Mouse (Mus musculus) liver, postnatal 0 days (tissue): ENCODE results near the gene Cds2. TPM values are rescaled to one million over a fixed set of nuclear protein-coding genes. Genes with fewer than 3 reads are reported as not detected.
"Not testable (repeated sequence)": the region's sequence is repeated elsewhere in the genome, so short reads cannot be mapped to it uniquely, and the experiment has no call there.

ENCODE experiments used
- ATAC-seq: fragments of 200-750 bp; cut with Nextera tagmentation; 2 replicates; pipeline ENCODE4 v1.8.0; 2017; ENCODE audit warnings: mild to moderate bottlenecking, moderate library complexity
- DNase-seq: peaks from one replicate; pipeline ENCODE4 v3.0.0-alpha.2; 2016
- H3K27ac ChIP-seq: fragments of 300-500 bp; sonication (generic); 2 replicates; pipeline ENCODE4 v1.5.1; 2014; ENCODE audit warnings: antibody characterized with exemption, moderate library complexity, mild to moderate bottlenecking, low read depth
- H3K27me3 ChIP-seq: fragments of 300-500 bp; sonication (generic); 2 replicates; pipeline ENCODE4 v1.6.1; 2014; ENCODE audit warnings: low read length, control low read depth, mixed read lengths; ENCODE audit not compliant: insufficient read depth
- H3K36me3 ChIP-seq: fragments of 300-500 bp; sonication (generic); replicated peaks from 2 replicates; pipeline ENCODE4 v1.6.1; 2014; ENCODE audit warnings: mild to moderate bottlenecking, control low read depth, low read length, moderate library complexity, mixed read lengths; ENCODE audit not compliant: insufficient read depth
- H3K4me1 ChIP-seq: fragments of 300-500 bp; sonication (generic); 2 replicates; pipeline ENCODE4 v1.6.1; 2014; ENCODE audit warnings: antibody characterized with exemption, mild to moderate bottlenecking, control low read depth; ENCODE audit not compliant: insufficient read depth
- H3K4me2 ChIP-seq: fragments of 300-500 bp; sonication (generic); 2 replicates; pipeline ENCODE4 v1.6.1; 2014; ENCODE audit warnings: low read depth, mild to moderate bottlenecking, low read length, moderate library complexity, mixed read lengths
- H3K4me3 ChIP-seq: fragments of 300-500 bp; sonication (generic); 2 replicates; pipeline ENCODE4 v1.5.1; 2014; ENCODE audit warnings: low read depth, low read length
- H3K9ac ChIP-seq: fragments of 300-500 bp; sonication (generic); replicated peaks from 2 replicates; pipeline ENCODE4 v1.6.1; 2014; ENCODE audit warnings: mild to moderate bottlenecking, moderate library complexity
- H3K9me3 ChIP-seq: fragments of 300-500 bp; sonication (generic); 2 replicates; pipeline ENCODE4 v1.6.1; 2016; ENCODE audit warnings: mild to moderate bottlenecking, control low read depth, low read length, mixed read lengths
- CTCF ChIP-seq: sonication (generic); IDR thresholded peaks from 2 replicates; pipeline ENCODE4 v1.5.1; 2016; ENCODE audit warnings: antibody characterized with exemption, low read depth
- EP300 ChIP-seq: IDR thresholded peaks from 2 replicates; pipeline ENCODE4 v1.6.1; 2016; ENCODE audit warnings: antibody characterized with exemption, low read depth, mild to moderate bottlenecking
- WGBS: fragments of 180-500 bp; shearing (Covaris S2); extraction: QIAGEN DNeasy Blood & Tissue Kit; methylation state at CpG from one replicate; pipeline ENCODE4 v1.1.7; 2014; ENCODE audit not compliant: insufficient replicate concordance; 5-methylcytosine and 5-hydroxymethylcytosine counted together
- polyA plus RNA-seq: library from polyadenylated mRNA; unstranded; fragments of >200 nt; fragmentation: Nextera tagmentation; extraction: Ambion mirVana; gene quantifications from 2 replicates; pipeline ENCODE4 v1.2.1, GENCODE M21; 2015

The Cds2 gene
- polyA plus RNA-seq, 1 experiment from 2014 or later = 10.5 TPM

DNA sequence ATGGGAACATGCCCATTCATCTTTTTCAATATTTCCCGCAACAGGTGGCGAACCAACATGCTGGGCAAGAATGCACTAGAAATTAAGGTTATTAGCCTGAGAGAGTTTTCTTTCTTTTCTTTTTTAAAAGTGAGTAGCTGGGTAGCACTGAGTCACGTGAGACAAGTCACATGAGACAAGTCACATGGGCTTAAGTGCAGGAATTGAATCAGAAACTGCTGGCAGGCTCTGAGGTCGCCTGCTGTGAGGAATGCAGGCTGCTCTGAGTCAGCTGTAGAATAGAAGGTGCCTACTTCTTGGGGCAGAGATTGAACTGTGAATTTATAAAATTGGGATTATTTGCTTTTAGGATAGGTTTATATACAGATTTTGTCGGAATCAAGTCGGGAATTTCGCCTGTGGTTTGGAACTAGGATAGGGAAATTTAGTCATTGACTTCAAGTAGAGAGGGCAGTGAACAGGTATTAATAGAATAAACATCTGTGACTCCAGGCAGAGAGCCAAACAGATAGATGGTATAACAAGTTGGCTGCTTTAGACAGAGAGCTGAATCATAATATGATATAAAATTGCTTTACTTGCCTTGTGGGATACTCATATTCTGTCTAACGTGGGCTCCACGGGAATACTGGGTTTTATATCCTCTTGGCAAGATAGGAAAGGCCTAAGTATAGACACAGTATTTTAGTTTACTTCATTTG is 23.6 kb downstream of the Cds2 start:
- no peak for TF ChIP-seq CTCF
- TF ChIP-seq EP300 = no peak
- DNase-seq (no peak), ATAC-seq (no peak)
- Histone ChIP-seq H3K4me2 (no peak overlapping the region), H3K4me3 (no peak overlapping the region), H3K27me3 (no peaks in the 10 kb centered on the region), H3K36me3 (no peaks in the 10 kb centered on the region), H3K9me3 (no peaks in the 10 kb centered on the region), H3K27ac (no peak overlapping the region), H3K4me1 (peaks cover 37% of the 10 kb centered on the region), H3K9ac (no peak overlapping the region)
- 86% methylated on average over 9 of the region's 9 CpGs for WGBS

DNA sequence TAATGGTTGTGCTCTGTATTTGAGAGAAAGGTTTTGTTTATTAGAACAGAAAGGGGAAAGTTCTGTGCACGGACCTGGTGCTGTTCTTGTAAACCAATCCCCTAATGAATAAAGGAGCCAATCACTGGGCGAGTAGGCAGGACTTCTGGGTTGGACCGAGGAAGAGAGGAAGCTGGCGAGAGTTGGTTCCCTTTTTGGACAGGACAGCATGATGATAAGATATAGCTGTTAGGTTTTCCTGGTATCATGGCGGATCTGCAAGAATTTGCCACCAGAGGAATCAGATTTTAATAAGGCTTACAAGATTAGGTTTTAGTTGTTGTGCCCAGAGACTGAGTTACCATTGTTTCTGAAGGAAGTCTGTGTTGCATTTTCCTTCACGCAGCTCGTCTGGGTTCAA is 26.3 kb downstream of the Cds2 start:
- WGBS = 26% methylated on average over 5 of the region's 7 CpGs
- H3K9me3 ChIP-seq, H3K27me3 ChIP-seq, DNase-seq, H3K4me2 ChIP-seq, H3K27ac ChIP-seq, H3K36me3 ChIP-seq, H3K4me3 ChIP-seq, H3K9ac ChIP-seq, ATAC-seq: not testable (repeated sequence)
- peaks cover 24% of the 10 kb centered on the region for H3K4me1 ChIP-seq

DNA sequence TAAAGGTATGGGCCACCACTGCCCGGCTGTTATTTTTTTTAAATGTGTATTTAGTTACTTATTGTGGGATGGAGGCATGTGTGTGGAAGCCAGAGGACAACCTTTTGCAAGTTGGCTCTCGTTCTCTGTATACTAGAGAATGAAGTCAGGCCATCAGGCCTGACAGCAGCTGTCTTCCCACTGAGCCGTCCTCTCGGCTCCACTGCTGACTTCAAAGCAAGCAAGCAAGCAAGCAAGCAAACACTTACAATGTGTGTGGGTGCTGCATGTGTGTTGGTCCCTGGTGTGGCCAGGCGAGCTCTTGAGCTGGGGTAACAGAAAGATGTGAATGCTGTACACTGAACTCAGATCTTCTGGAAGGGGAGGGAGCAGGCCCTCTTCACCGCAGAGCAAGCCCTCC is 27.9 kb downstream of the Cds2 start:
- Histone ChIP-seq H3K27me3 (no peaks in the 10 kb centered on the region), H3K4me1 (peaks cover 12% of the 10 kb centered on the region), H3K9ac (no peak overlapping the region), H3K4me2 (no peak overlapping the region), H3K4me3 (no peak overlapping the region), H3K9me3 (no peaks in the 10 kb centered on the region), H3K36me3 (peaks cover 23% of the 10 kb centered on the region), H3K27ac (no peak overlapping the region)
- ATAC-seq (no peak), DNase-seq (no peak)
- 73% methylated on average over 6 of the region's 6 CpGs for WGBS
- TF ChIP-seq EP300 (no peak), CTCF (no peak)

DNA sequence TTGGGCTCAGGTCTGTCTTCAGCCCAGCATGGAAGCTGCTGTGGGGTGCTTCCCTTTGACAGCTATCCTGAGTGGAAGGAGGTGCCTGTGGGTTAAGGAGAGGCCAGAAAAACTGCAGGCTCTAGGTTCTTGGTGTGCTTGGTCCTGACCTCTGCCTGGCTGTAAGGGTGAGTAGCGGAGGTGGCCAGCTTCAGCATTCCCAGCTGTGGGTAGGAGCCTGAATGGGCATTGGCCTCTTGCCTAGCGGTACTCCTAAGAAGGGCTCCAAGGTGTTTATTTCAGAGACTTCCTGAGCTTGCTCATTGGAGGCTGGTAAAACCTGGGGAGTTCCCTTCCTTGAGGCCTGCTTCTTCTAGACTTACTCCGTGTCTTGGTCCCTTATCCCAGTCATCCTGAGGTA is 28.3 kb downstream of the Cds2 start:
- Histone ChIP-seq H3K27me3 (no peaks in the 10 kb centered on the region), H3K4me1 (peaks cover 12% of the 10 kb centered on the region), H3K9ac (no peak overlapping the region), H3K4me2 (no peak overlapping the region), H3K4me3 (no peak overlapping the region), H3K36me3 (peaks cover 27% of the 10 kb centered on the region), H3K27ac (no peak overlapping the region), H3K9me3 (no peaks in the 10 kb centered on the region)
- WGBS = 88% methylated on average over 3 of the region's 3 CpGs
- DNase-seq (no peak), ATAC-seq (no peak)
- TF ChIP-seq CTCF (no peak), EP300 (no peak)

DNA sequence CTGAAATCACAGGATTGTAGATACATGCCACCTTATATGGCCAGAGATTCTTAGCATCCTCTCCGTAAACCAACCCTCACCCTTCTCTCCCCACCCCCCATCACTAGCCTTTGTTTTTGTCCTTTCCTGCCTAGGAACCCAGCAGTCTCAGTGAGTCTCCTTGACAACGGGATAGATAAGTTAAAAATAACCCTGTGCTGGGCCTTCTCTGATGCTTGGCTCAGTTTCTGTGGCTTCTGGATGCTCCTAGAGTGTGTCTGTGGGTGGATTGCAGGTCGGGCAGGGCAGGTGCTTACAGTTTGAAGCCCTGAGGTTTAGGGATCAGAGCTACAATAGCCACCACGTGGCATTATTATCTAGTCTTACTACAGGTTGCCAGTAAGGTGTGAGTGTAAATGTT is 29.1 kb downstream of the Cds2 start:
- ATAC-seq = no peak
- Histone ChIP-seq H3K4me2 (no peak overlapping the region), H3K27me3 (no peaks in the 10 kb centered on the region), H3K9ac (no peak overlapping the region), H3K36me3 (peaks cover 28% of the 10 kb centered on the region), H3K27ac (no peak overlapping the region), H3K4me3 (no peak overlapping the region), H3K4me1 (peaks cover 12% of the 10 kb centered on the region), H3K9me3 (no peaks in the 10 kb centered on the region)
- no peak for DNase-seq
- TF ChIP-seq EP300 = no peak
- TF ChIP-seq CTCF = no peak
- WGBS = 33% methylated on average over 4 of the region's 4 CpGs

DNA sequence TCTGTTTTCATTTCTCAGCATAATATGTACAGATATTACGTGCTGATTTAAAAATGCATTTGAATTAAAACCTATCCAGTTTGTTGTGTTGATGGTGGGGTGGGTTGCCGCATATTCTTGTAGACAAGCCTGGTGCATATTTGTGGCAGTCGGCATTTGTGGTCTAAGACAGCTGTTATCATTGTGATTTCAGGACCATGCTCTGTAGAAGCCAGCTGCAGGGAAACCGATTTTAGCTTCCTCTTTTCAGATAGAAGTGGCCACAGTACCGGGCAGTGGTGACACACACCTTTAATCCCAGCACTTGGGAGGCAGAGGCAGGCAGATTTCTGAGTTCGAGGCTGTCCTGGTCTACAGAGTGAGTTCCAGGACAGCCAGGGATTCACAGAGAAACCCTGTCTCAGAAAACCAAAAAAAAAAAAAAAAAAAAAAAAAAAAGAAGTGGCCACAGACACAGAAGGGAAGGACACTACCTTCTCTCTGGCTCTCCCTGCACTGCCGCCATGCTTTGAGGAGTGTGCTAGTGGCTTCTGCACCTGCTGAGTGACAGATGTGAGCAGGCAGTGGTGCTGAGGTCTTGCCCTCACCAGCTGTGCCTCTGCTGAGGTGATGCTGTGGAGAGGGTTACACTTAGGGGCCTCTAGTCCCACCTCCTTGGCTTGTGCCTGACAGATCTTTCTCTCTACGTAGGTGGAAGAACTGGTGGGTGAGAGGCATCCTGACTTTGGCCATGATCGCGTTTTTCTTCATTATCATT is 30.9 kb downstream of the Cds2 start:
- no peak for DNase-seq
- ATAC-seq = no peak
- H3K9me3 ChIP-seq = no peaks in the 10 kb centered on the region
- peaks cover 43% of the 10 kb centered on the region for H3K36me3 ChIP-seq
- H3K4me3 ChIP-seq = no peak overlapping the region
- no peaks in the 10 kb centered on the region for H3K27me3 ChIP-seq
- no peak overlapping the region for H3K9ac ChIP-seq
- WGBS = 58% methylated on average over 10 of the region's 10 CpGs
- peaks cover 12% of the 10 kb centered on the region for H3K4me1 ChIP-seq
- no peak overlapping the region for H3K4me2 ChIP-seq
- TF ChIP-seq CTCF (no peak), EP300 (no peak)
- H3K27ac ChIP-seq = no peak overlapping the region
